Mouse (Mus musculus) thymus, postnatal 14 days (tissue): ENCODE results near the gene Arid1a.
"Not testable (repeated sequence)": the region's sequence is repeated elsewhere in the genome, so short reads cannot be mapped to it uniquely, and the experiment has no call there.

Experiments
- DNase-seq: peaks from one replicate; pipeline ENCODE4 v3.0.0; 2021

Arid1a gene

DNA sequence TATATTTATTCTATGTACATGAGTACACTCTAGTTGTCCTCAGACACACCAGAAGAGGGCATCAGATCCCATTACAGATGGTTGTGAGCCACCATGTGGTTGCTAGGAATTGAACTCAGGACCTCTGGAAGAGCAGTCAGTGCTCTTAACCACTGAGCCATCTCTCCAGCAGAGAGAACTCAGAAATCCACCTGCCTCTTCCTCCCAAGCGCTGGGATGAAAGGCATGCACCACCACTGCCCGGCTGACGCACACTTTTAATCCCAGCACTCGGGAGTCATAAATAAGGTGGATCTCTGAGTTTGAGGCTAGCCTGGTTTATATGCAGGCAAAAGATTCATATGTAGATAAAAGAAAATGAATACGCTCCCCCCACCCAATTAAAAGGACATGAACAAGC, 107.1 kb downstream of the Arid1a start:
- not testable (repeated sequence) for DNase-seq

DNA sequence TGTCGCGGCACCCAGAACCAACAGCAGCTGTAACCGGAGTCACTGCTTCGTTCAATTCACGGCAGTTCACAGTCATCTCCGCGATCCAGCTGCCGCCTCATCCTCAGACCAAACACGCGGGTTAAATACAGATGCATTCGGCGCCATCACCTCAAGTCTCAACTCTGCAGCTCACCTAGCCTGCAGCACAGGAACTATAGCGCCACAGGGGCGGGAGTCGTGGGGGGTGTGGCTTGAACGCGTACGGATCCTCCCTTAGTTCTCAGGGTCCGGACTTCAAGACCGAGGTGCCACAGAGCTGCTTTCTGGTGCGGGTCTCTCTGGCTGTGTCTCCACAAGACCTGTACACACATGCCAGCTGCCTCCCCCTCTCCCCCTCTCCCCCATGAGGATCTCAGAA, 110.9 kb downstream of the Arid1a start:
- no peak for DNase-seq

DNA sequence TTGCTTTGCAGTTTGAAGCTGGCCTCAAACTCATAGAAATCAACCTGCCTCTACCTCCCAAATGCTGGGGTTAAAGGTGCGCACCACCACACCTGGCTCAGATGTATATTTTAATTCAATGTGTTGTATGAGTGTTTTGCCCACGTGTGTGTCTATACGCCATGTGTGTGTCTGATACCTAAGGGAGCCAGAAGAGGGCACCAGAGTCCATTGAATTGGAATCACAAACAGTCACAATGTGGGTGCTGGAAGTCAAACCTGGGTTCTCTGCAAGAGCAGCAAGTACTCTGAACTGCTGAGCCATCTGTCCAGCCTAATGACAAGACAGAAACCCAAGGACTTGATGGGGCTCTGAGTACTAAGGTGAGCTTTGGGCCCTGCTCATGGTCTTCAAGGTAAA, 111.4 kb downstream of the Arid1a start:
- no peak for DNase-seq

DNA sequence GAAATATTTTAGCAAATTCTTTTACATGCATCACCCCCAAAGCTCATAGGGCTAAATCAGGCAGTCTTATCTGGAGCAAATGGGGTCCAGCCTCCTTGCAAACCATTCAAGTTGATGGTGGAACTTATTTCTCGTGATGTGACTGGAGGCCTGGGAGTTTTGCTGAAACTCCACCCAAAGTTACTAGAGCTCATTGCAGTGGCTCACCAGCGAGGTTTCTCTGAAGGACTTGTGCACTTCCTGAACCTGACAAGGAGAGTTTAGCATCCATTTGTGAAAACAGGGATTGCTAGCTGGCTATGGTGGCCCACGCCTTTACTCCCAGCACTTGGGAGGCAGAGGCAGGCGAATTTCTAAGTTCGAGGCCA, 122.5 kb downstream of the Arid1a start:
- no peak for DNase-seq

DNA sequence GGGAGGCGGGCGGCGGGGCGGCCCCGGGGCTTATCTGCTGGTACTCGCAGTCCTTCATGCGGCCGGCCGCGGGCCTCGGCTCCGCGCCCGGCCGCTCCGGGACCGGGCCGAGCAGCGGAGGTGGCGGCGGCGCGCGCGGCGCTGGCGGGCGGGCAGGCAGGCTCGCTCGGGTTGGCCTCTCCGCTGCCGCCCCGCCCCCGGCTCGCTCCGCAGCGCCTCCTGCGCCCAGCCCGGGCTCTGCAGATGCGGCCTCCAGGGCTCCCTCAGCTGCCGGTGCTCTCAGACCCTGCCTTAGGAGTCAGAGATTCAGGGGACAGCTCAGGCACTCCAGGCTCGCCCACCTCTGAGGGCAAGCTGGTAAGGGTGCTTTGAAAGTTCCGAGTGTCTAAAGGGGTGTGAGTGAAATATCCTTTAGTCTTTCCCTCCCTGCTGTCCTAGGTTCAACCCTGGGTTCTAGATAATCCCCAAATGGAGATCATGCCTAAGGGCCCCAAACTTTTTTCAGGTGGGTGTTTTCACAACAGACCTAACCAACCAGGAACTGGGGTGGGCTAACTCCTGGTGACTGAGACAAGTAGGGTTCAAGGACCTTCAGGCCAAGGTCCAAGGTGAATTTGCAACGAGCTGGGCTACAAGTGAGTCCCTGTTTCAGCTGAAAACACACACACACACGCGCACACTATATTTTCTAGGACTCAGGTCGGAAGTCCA, 123.1 kb downstream of the Arid1a start:
- peak; percentile 94 for DNase-seq

DNA sequence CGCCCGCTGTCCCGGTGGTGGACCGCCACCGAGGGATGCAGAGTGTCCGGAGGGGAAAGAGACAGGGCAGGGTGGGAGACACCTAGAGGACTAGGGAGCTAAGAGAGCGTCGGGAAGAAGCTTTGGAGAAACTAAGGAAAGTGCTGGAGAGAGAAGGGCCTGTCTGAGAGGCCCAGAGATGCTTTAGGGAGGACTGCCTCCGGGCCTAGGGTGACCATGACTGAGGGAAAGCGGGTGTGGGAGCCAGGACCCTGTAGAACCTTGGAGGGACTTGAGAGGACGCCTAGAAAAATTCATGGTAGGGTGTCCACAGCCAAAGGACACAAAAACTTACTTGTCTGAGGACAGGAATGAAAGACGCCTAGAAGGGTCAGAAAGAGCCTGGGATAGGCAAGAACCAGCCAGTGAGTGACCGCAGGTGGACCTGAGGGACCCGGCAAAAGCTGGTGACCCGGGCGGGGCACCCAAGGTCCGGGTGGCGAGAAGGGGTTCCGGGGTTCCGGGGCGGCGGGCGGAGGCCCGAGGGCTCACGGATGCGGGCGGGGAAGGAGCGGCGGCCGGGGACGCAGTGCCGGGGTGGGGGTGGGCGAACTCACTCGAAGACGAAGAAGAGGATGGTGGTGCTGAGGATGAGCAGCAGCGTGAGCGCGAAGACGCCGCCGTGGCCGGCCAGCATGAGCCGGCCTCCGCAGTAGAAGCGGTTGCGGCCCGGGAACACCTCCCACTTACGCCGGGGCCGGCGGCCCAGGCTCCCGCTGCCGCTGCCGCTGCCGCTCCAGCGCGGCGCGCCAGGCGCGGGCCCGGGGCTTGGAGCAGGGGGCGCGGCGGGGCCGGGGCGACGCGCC, 123.9 kb downstream of the Arid1a start:
- DNase-seq: peak; percentile 73

DNA sequence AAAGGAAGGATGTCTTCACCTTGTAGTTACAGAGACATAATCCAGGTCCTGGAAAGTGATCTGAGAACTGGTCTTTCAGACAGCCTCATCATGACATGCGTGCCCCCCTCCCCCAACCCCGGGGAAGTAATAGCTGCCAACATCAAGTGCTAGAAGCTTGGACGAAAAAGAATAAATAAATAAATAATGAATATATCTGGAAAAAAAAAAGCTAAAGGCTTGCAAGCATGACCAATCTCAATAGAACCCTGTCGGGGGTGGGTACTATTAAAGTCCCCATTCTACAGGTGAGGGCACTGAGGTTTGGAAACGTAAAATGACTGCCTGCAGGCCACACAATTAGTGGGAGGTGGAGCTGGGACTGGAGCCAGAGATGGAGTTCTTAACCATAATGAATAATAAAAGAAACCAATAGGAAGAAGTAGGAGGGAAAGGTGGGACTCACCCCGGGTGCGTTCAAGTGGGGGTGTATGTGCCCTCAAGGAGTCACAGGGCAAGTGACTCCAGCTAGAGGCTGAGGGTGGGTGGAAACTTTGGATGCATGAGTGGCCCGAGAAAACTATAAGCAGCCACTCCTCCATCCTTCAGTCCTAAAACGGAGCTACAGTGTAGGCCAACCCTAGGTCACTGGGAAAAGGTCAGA, 124.7 kb downstream of the Arid1a start:
- DNase-seq: no peak

DNA sequence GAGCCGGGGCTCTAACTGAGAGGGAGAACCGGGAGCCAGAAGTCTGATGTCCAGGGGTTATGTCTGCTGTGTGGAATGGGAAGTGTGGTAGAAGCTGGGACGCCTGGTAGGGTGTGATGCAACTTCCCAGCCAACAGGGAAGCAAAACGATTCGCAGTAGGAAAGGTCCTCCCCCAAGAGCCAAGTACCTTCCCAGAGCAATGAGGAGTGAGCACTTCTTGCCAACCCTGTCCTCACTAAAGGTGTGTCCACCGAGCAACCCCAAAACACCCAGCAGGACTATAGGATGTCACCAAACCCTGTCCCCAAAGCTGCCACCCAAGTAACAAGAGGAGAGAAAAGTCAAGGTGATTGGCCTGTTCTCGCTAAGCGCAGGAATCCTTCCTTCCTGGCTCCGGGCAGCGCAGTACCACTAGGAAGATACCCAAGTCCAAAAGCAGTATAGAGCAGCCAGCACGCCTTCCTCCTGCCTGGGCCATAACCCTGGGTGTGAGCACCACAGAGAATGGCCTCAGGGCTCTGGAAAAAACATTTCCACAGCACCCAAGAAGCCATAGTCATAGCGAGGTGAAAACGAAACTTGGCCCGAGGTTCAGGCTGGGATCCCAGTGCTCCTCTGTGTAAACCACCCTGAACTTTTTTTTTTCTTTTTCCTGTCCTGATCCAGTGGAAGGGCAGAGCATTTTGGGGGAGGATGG, 125.3 kb downstream of the Arid1a start:
- DNase-seq: no peak

DNA sequence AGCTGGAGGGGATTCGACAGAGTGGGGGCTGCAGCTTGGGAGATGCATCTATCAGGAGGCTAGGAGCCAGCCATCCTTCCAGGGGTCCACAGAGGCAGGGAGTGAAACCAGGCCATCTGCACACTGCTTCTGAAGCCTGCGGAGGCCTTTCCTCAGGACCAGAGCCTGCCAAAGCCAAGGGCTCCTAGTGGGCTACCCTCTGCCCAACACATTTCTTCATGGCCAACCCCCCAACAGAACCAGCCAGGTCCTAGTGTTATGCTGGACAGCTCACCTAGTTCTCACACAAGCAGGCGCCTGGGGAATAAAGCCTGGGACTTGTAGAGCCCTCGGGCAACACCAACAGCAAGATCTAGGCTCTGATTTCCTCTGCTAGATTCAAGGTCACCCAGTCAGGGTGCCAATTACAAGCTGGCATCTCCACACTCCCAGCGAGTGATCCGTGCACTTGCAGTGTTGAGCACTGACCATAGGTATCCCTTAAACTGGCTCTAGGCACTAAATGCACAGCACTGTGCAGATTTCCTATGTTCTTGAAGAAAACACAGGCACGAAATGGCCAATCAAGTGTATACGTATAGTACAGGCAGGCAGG, 126.1 kb downstream of the Arid1a start:
- DNase-seq: no peak

DNA sequence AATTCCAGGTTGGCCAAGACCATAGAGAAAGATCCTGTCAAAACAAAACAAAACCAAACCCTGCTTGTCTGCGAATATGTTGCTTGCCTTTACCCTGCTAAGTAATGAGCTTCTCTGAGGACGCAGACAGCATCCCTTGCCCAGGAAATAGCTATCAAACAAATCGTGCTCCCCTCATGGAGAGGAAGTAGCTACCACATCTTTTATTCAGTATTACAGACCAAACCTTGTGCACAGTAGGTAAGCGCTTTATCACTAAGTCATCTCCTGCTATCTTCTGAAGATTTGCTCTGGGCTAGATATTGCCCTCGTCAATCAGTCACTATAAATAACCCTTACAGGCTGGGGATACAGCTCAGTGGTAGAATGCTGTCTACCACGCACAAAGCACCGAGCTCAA, 127.4 kb downstream of the Arid1a start:
- no peak for DNase-seq
